Mouse (Mus musculus) subcutaneous adipose tissue, adult 2 months (tissue): ENCODE measurements around the gene Dppa1. TPM values are rescaled to one million over a fixed set of nuclear protein-coding genes. Genes with fewer than 3 reads are reported as not detected.

Source experiments
- polyA plus RNA-seq: library from polyadenylated mRNA; depleted of rRNA; stranded (reverse); fragments of >200 nt; gene quantifications from 2 replicates; pipeline ENCODE4 v1.2.3, GENCODE M21; 2012; ENCODE audit warnings: low replicate concordance; rRNA removed

Gene Dppa1
- not detected in 2 replicates for polyA plus RNA-seq

GRCm38 (mm10) chr11:46629211-46629795 is at the start of gene Dppa1:
TSS of gene Dppa1 (minus strand) at chr11:46629261.

GRCm38 (mm10) chr11:46571327-46571726 is 57.7 kb downstream of the Dppa1 start, which contains the start of gene BC053393:
TSS of gene BC053393 (plus strand) at chr11:46571536.

Other genes with a start within 250 kb of the Dppa1 start
- gene Itk, start 239.7 kb downstream of the Dppa1 start, polyA plus RNA-seq: 0.46 and 0.62 TPM in 2 replicates
- gene Fam71b, start 232.7 kb downstream of the Dppa1 start, polyA plus RNA-seq: 0.05 TPM in 1 of 2 replicates, not detected in the other
- gene Med7, start 192.3 kb downstream of the Dppa1 start, polyA plus RNA-seq: 11.0 and 24.6 TPM in 2 replicates
- gene Havcr2, start 174.3 kb downstream of the Dppa1 start, polyA plus RNA-seq: 0.13 and 0.58 TPM in 2 replicates
- gene Gm12169, start 105.0 kb downstream of the Dppa1 start, polyA plus RNA-seq: not detected in 2 replicates
- not detected in 2 replicates for gene BC053393, start 57.7 kb downstream of the Dppa1 start, polyA plus RNA-seq
- gene Timd2, start 77.8 kb upstream of the Dppa1 start, polyA plus RNA-seq: 1.0 TPM in 1 of 2 replicates, not detected in the other
- 0.09 TPM in 1 of 2 replicates, not detected in the other for gene Havcr1, start 105.8 kb upstream of the Dppa1 start, polyA plus RNA-seq
- gene Timd4, start 181.5 kb upstream of the Dppa1 start, polyA plus RNA-seq: 1.7 and 1.8 TPM in 2 replicates